In genomic region chr5:135806555-135807262, GRCm38 (mm10) we compare ENCODE assay signal across 8 mouse cellular contexts. TPM values are rescaled to one million over a fixed set of nuclear protein-coding genes. Genes with fewer than 3 reads are reported as not detected.
A peak's percentile ranks its signal among the peaks of the same experiment; 100 is the strongest.
DNase-seq lines count a peak whose midpoint lies in the region; ATAC-seq and TF ChIP-seq lines count a peak whose summit lies in the region.

Gene Srrm3, plus strand, starts transcription at chr5:135806890.

- intact Hi-C loops in left cerebral cortex, postnatal 14 days (cut with DNase I), result no loop called here

- peaks cover 12% of the 10 kb centered on the region for H3K4me1 ChIP-seq in cortical plate, adult 2 months (ENCODE audit: control insufficient read depth, insufficient read depth, low read length)
- H3K4me1 ChIP-seq in intestine, embryonic 15.5 days (replicated peaks), result 0 out of 2 replicates have a peak, but pooled peaks cover 3% of the 10 kb centered on the region
- peaks cover 6% of the 10 kb centered on the region; the same call in 1 of the 2 replicates for H3K4me1 ChIP-seq in midbrain, embryonic 11.5 days (ENCODE audit: control insufficient read depth, insufficient read depth, low read length)

- 4% methylated on average over 29 of the region's 29 CpGs for WGBS in intestine, embryonic 15.5 days
- WGBS in midbrain, embryonic 11.5 days, result 5% methylated on average over 29 of the region's 29 CpGs

- no peaks in the 10 kb centered on the region for H3K36me3 ChIP-seq in intestine, embryonic 15.5 days
- H3K36me3 ChIP-seq in midbrain, embryonic 11.5 days (ENCODE audit: control insufficient read depth, insufficient read depth, low read length), result no peaks in the 10 kb centered on the region

- no peak within 1 kb of the TSS for H3K4me2 ChIP-seq in intestine, embryonic 15.5 days (replicated peaks)
- H3K4me2 ChIP-seq in midbrain, embryonic 11.5 days, result peak within 1 kb of the TSS; percentile 47

- no peak within 1 kb of the TSS for H3K9ac ChIP-seq in intestine, embryonic 15.5 days
- H3K9ac ChIP-seq in midbrain, embryonic 11.5 days (ENCODE audit: low read length), result peak within 1 kb of the TSS; percentile 63

- peak; percentile 76 for DNase-seq in adipocyte (ENCODE audit: low spot score)
- peak; percentile 65 to 71 for DNase-seq in gastrocnemius, adult 8-10 months (ENCODE audit: low spot score in 2 of 2)
- DNase-seq in left cerebral cortex, postnatal 14 days (ENCODE audit: low spot score in 2 of 2), result peak; percentile 95
- peak; percentile 99 for DNase-seq in midbrain, embryonic 11.5 days (ENCODE audit: low spot score, missing footprints)
- DNase-seq in right cerebral cortex, postnatal 4 days, result peak; percentile 98
- DNase-seq in yolk sac, embryonic 10.5 days (ENCODE audit: low spot score), result peak; percentile 74

- TF ChIP-seq POLR2A in cortical plate, adult 2 months (IDR thresholded peaks at IDR 0.05; ENCODE audit: extremely low read depth, insufficient read depth, low read length), result 0 out of 2 replicates have a peak, but pooled peaks have one; percentile 25

- TF ChIP-seq CTCF in cortical plate, adult 2 months (IDR thresholded peaks at IDR 0.05; ENCODE audit: extremely low read depth, insufficient read depth, low read length), result peak; percentile 99

- peak within 1 kb of the TSS; percentile 84 for H3K4me3 ChIP-seq in cortical plate, adult 2 months (ENCODE audit: insufficient read depth, low read length)
- H3K4me3 ChIP-seq in intestine, embryonic 15.5 days (replicated peaks), result 0 out of 2 replicates have a peak within 1 kb of the TSS, but pooled peaks have one; percentile 1
- H3K4me3 ChIP-seq in midbrain, embryonic 11.5 days (ENCODE audit: low read depth, low read length), result peak within 1 kb of the TSS; percentile 48

- 0 out of 2 replicates have a peak, but pooled peaks cover 4% of the 10 kb centered on the region for H3K27me3 ChIP-seq in intestine, embryonic 15.5 days (replicated peaks)
- H3K27me3 ChIP-seq in midbrain, embryonic 11.5 days (ENCODE audit: control insufficient read depth, insufficient read depth, low read length), result no peaks in the 10 kb centered on the region

- H3K9me3 ChIP-seq in intestine, embryonic 15.5 days, result no peaks in the 10 kb centered on the region
- H3K9me3 ChIP-seq in midbrain, embryonic 11.5 days (ENCODE audit: control insufficient read depth, low read length), result no peaks in the 10 kb centered on the region

- ATAC-seq in intestine, embryonic 15.5 days, result peak; percentile 39; the same call in 1 of the 2 replicates
- ATAC-seq in midbrain, embryonic 11.5 days (ENCODE audit: low FRiP score), result peak; percentile 76

- peak within 1 kb of the TSS; percentile 24 for H3K27ac ChIP-seq in cortical plate, adult 2 months (ENCODE audit: insufficient read depth, low read length)
- H3K27ac ChIP-seq in intestine, embryonic 15.5 days, result no peak within 1 kb of the TSS
- H3K27ac ChIP-seq in midbrain, embryonic 11.5 days (ENCODE audit: low read depth, low read length), result peak within 1 kb of the TSS; percentile 25; the same call in 1 of the 2 replicates

RNA-seq across cellular contexts. Expression of gene Srrm3, which starts in this region (rescaled TPM):
- 80.9 and 84.8 TPM in 2 replicates for polyA plus RNA-seq in cortical plate, adult 2 months (2012; rRNA removed)
- total RNA-seq in gastrocnemius, adult 8-10 months (2022), result not detected
- 2.7 and 3.7 TPM in 2 replicates for polyA plus RNA-seq in intestine, embryonic 15.5 days (2015; fragmentation: Nextera tagmentation; extraction: Ambion mirVana)
- 10 to 100 TPM; 95.2 to 95.9 TPM for total RNA-seq in left cerebral cortex, postnatal 14 days (2021)
- polyA plus RNA-seq in midbrain, embryonic 11.5 days (2014; fragmentation: Nextera tagmentation; extraction: Ambion mirVana), result 19.0 and 20.7 TPM in 2 replicates

Comparison
In these comparisons a context has a peak if more than half of its experiments do, and no peak if none do; other contexts are left out.
1. RNA of gene Srrm3 (total RNA-seq): 95.2 to 95.9 TPM in left cerebral cortex, postnatal 14 days; not detected in gastrocnemius, adult 8-10 months; every median in the first group is over 10 times any median in the second.
2. Peak in DNase-seq in gastrocnemius, adult 8-10 months; RNA of the gene not detected or under 1 TPM.
3. H3K4me3 ChIP-seq: peak in every context shown above with its lines; median percentile 84 in cortical plate, adult 2 months; 48 in midbrain, embryonic 11.5 days; 1 in intestine, embryonic 15.5 days.
4. Peak in every context shown above with its lines, with median percentiles within 50 percentile points of each other: DNase-seq.